Mouse (Mus musculus) testis, postnatal 14 days (tissue): ENCODE measurements around the gene Pnpla1.

Source experiments
- DNase-seq: peaks from one replicate; pipeline ENCODE4 v3.0.0; 2021; ENCODE audit warnings: low spot score

Pnpla1 gene

GRCm38 (mm10) chr17:28926380-28926779, 68.2 kb downstream of the Pnpla1 start:
- peak; percentile 72 for DNase-seq

- no peak for DNase-seq
These were observed 68.8 kb downstream of the Pnpla1 start for GRCm38 (mm10) chr17:28926866-28927635.

- no peak for DNase-seq
These were observed 69.8 kb downstream of the Pnpla1 start for GRCm38 (mm10) chr17:28928004-28928403.

- DNase-seq = no peak
These were observed 71.2 kb downstream of the Pnpla1 start for GRCm38 (mm10) chr17:28929369-28929768.

GRCm38 (mm10) chr17:28930392-28931074, 72.3 kb downstream of the Pnpla1 start:
- DNase-seq = peak; percentile 67

- DNase-seq = no peak
These were observed 73.4 kb downstream of the Pnpla1 start for GRCm38 (mm10) chr17:28931436-28932211.

- no peak for DNase-seq
These were observed 74.1 kb downstream of the Pnpla1 start for GRCm38 (mm10) chr17:28932274-28932673.

GRCm38 (mm10) chr17:28934120-28934916, 76.1 kb downstream of the Pnpla1 start:
- no peak for DNase-seq

GRCm38 (mm10) chr17:28936133-28936532, 77.9 kb downstream of the Pnpla1 start:
- no peak for DNase-seq

- DNase-seq = peak; percentile 66
These were observed 78.6 kb downstream of the Pnpla1 start for GRCm38 (mm10) chr17:28936622-28937345.
